Mouse (Mus musculus) left cerebral cortex, postnatal 14 days (tissue): ENCODE measurements at regions not wholly inside any gene's neighbourhood (a gene's known extent, or its start where the extent isn't known, plus 50 kb on each side); places are given as distances from the start of the nearest gene placed in this dataset.
"Not testable (repeated sequence)": the region's sequence is repeated elsewhere in the genome, so short reads cannot be mapped to it uniquely, and the experiment has no call there.

ENCODE experiments used
- DNase-seq, 2 experiments: peaks; one replicate each; pipeline ENCODE4 v3.0.0; 2021 to 2022; ENCODE audit warnings: low spot score in 2 of 2, mixed read lengths in 1 of 2
- intact Hi-C: fragments of 180-260 bp; cut with DNase I; formaldehyde crosslinking; loops from one replicate; pipeline ENCODE4 v1.15.1; 2025

DNA sequence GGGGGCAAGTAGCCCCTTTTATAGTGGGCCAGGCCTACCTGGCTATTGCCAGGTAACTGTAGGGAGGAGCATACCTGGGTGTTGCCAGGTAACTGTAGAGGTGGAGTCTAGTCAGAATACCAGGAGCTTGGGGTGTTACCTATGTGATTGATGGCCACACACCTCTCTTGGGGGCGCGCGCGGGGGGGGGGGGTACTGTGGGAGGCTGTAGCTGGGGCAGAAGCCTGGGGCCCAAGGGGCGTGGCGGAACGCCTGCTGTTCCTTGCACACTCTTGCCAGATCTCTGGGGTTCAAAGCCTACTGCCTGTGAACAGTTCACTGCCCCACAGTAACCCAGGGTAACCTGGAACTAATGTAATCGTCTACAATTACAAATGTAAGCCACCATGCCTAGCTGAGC lies 96.6 kb downstream of the H2al2a start:
- intact Hi-C loops = no loop called here
- no peak for DNase-seq

DNA sequence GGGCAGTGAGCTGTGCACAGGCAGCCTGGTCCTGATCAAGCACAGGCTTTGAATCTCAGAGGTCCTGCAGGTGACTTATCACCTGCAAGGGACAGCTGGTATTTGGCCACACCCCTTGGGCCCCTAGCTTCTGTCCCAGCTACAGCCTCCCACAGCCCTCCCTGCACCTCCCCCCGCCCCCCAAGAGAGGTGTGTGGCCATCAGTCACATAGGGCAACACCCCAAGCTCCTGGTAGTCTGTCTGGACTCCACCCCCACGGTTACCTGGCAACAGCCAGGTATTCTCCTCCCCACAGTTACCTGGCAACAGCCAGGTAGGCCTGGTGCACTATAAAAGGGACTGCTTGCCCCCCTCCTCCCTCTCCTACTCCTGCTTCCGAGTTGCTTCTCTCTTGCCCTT lies 98.0 kb downstream of the H2al2a start:
- intact Hi-C loops = no loop called here
- DNase-seq = no peak

DNA sequence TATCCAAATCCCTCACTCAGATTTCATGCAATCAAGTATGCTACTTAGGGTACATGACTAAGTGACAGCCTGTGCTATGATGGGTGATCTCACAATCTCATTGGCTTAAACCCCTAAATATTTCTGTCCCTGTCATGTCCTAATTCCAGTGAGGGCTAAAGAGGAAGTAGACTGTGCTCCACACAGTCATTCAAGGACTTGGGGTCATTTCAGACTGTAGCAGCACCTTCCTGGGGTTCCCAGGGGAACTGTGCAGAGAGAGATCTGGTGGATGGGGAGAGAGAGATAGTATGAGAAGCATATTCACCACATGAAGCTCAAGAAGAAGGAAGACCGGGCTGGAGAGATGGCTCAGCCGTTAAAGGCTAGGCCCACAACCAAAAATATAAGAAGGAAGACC lies 100.7 kb downstream of the H2al2a start:
- intact Hi-C loops = no loop called here
- DNase-seq = no peak

DNA sequence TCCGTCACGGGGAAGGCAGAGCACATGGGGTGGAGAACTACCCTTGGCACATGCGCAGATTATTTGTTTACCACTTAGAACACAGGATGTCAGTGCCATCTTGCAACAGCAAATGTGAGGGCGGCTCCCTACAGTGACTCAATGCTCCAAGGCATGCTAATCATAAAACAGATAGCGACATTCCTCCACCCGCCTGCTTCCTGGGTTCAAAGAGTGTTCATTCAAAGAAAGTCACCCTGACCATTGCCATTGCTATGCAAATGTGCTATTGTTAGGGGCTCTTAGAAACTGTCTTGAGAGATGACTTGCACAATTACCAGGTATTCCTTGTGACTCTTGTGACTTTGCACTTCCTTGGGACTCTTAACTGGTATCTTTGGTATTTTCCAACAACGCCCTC lies 104.1 kb downstream of the H2al2a start:
- DNase-seq, intact Hi-C loops: not testable (repeated sequence)

DNA sequence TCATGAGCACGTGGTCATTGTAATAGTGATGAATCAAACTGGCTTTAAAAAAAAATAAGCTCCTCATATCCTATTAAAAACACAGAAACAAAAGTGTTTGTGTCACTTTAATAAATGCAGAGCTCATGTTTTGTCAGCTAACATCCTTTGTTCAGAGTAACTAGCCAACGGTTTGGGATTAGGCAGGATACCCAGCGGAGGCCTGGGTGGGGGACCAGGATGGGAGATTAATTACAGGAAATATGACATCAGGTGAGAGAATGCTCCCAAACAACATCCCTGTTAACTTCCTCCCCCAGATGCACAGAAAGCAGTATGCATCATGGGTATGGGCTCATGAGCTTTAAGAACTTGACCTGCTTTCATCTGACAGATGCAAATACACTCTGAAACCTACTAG lies 109.1 kb downstream of the H2al2a start:
- intact Hi-C loops = no loop called here
- no peak for DNase-seq

DNA sequence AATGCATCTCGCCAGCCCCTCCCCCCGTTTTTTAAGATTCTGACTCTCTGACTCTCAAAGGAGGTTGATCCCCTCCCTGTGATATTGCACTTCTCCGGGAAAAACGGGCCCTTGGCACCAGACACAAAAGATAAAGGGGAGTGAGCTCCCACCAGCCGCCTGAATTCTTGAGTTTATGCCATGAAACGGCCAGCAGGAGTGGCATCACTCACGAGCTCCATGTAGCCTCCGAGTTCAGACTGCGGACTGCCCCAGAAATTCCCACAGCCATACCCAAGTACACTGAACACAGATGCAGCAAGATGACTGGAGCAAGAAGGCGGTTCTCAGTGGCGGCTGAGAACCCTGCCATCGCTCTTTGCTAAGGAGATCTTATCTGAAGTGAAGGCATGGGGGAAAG lies 114.4 kb downstream of the H2al2a start:
- intact Hi-C loops = no loop called here

DNA sequence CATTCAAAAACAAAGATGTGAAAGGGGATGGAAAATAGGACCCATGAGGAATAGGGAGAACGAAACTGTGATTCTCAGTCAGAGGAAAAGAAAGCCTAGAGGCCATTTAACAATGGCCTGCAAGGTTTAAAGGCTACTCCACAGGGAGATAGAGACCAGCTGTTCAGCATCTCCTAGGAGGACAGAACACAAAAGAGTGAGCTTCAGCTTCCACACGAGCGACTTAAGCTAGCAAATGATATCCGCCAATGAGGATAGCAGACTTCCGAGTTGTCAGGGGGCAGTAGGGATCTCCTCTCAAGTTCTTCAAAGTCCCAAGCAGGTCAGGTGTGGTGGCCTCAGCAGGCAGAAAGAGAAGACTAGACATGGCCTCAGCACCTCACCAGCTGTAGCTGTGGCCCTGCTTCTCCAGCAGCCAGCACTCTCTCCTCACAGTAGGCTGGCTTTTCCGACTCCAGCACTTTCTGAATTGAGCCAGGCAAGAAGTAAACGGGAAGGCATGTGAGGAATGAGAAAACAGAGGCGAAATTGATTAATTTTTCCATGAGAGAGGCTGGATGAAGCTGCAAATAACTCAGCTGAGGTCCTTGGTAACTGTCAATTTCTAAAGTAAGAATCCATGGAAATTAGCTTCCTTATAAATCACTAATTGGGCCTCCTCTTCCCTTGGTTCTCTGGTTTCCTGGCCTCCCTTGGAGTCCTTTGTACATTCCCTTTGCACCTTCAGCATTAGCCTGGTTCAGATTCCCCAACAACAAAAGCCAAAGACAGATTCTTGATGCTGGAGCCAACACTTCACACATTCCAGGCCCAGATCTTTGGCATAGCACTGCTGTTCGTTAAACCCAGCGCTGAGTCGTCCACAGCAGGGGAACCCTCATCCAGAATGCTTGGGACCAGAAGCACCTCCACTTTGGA lies 115.7 kb downstream of the H2al2a start:
- intact Hi-C loops = no loop called here
- no peak for DNase-seq

More for the DNA sequence above, 114.4 kb downstream of the H2al2a start:
- no peak for DNase-seq

DNA sequence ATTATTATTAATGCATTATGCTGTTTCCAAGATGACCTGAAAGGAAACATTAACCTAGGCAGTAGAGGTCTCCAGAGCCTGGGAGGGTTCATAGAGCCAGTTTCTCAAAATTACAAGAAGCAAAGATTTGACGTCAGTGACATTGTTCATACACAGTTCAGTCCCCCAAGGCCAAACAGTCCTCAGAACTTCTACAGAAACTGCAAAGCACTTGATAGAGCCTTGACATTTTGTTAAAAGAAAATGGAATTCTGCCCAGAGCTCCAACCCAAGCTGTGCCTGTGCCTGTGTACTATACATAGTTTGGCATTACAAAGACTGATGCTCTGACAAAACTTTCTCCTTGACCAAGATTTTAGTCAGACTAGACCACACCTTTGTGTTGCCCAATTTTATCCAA lies 118.9 kb downstream of the H2al2a start:
- no peak for DNase-seq
- intact Hi-C loops = no loop called here

DNA sequence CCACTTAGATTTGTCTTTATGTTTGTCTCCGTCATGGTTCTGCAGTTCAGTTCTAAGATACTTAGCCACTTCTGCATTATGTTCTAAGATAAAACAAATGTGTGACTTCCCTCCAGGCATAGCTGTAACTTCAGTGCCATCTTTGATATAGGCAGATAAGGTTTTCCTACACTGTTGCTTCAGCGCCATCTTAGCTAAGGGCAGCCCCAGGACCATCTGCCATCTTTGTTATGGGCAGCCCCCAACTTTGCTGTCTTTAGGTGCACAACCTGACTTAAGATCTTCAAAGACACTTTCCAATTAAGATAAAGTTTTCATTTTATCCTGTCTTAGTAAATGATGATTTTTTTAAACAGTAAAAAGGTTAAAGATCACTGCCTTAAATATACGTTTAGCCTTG lies 119.8 kb downstream of the H2al2a start:
- intact Hi-C loops = no loop called here
- DNase-seq = no peak

DNA sequence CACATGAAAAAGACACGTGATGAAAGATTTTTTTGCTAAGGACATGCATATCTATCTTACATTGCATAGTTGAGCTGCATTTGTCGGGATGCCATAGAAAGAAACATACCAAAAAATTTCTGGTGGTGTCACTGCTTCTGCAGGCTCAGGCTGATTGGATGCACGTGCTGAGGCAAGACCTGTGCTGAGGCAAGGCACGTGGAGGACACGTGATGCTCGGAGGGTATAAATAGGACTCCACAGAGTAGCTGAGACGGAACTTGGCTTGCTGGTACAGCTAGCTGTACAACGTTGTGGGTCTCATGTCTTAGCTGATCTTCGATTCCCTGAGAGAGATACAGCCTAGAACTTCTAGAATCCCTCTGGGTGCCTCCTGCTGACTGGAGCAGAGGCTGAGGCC lies 120.6 kb downstream of the H2al2a start:
- peak in 1 of 2 experiments; percentile 13 for DNase-seq
- intact Hi-C loops = no loop called here

DNA sequence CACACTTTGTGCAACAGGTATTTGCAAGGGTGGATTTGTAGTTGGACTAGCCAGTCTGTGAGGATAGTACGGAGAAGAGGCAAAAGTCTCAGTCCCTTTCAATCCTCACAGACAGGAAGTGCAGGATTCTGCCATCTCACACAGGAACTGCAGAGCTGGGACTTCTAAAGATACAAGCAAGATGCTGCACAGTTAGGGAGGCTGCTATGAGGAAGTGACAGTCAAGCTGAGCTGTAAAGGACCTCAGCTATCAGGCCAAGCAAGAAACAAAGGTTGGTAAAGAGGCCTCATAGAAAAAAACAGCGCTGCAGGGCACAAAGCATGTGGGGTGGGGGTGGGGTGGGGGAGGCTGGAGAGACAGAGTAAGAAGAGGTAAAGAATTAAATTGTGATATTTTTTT lies 126.2 kb downstream of the H2al2a start:
- intact Hi-C loops = no loop called here
- DNase-seq = no peak

DNA sequence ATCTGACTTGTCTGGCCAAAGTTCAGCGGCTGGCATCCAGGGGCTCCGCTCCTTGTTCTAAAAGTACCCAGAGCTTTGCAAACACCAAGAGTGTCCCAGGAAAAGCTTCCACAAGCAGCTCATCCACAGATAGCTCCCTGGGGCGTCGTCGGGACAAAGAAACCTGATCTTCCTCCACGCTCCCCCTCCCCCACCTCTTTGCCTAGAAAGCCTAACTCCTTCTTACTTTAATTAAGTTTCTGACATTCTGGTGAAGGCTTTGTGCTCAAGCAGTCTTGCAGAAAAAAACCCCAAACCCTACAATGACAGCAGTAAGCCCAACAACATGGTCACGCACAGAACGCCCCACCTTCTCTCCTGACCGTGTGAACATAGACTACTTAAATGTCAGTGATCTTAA lies 128.6 kb downstream of the H2al2a start:
- no peak for DNase-seq
- intact Hi-C loops = no loop called here

DNA sequence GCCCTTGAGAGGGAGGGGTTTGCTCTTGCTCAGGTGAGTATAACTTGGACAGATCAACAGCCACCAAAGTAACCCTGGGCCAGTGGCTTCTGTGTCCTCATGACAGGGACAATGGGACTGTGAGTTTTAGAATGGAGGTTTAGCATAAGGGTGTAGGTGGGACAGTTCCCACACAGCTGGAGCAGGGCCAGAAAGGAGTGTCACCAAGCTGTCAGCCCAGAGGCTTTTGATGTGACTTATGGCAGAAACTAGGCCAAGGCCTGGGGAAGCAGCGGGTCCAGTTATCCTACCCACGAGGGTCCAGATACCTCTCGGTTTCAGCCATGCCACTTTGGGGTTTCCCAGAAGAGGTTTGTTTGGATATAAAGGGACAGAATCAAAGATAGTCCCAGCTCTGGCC lies 129.4 kb downstream of the H2al2a start:
- intact Hi-C loops = no loop called here
- no peak for DNase-seq

DNA sequence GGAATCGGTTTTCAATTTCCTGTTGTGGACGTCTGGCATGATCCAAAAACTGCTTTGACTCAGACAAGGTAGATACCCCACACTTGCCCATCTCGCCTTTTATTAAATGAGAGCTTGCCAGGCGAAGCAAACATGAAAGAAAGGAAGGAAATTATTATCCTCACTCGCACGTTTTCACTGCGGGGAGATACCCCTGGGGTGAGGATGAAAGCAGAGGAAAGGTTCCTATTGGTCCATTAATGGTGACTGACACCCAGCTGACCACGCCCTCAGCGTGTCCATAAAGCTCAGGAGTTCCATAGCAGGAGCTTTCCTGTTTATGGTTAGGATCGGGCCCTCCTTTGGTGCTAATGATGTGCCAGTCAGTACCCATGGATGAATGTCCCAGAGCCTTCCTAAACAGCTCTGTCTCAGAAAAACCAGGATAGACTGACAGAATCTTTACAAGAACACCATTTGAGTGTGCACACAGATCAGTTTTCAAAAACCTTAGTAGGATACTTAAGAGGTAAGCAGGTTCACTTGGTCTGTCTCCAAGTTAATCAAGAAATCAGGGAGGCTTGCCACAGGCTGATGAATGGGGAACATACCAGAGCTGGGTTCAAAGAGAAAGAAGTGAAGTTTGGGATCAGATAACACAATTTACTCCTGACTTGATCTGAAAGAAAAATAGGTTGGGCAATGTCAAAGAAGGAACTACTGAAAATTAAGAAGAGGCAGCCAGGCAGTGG lies 130.7 kb upstream of the Nebl start:
- no peak for DNase-seq
- intact Hi-C loops = no loop called here

DNA sequence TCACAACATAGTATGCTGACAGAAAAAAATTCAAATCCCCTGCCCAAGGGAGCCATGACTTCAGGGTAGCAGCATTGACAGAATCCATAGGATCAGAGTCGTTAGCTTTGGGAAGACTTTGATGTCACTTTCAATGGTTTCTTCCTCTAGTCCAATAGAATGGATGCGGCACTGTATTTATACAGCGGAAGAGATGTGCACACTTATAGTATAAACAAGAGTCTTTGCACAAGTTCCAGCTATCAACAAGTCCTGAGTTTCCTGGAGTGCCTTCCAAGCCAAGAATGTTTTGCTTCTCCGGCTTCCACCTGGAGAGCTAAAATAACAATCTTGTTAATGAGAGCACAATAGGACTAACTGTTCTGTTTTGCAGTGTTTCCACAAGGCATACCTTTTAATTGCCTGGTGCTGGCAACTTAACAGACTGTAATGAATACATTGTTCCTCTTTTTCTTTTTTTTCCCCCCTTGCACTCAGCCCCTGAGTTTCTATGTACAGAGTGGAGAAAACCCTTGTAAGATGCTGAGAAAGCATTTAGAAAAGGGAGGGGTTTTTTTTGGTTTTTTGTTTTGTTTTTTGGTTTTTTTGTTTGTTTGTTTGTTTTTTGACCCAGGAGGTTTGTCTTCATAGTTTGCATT lies 129.8 kb upstream of the Nebl start:
- no peak for DNase-seq
- intact Hi-C loops = no loop called here

DNA sequence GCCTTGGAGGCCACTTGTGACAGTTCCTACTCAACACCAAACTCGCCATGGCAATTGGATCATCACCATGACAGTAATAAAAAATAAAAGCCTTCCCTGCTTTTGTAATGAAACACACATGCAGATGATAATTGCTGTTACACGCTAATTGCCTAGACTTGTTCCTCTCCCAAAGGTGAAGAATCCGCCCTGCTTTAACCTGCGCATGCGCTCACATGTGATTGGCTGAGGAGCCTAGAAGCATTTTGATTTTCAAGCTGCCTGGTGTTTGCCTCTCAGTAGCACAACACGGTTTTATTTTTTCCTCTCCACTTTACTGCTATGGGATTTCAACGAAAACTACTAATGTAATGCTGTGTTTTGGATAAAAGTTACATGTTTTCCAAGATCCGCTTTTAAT lies 128.0 kb upstream of the Nebl start:
- no peak for DNase-seq
- intact Hi-C loops = loop anchor here (10.0 kb wide), 1 partner anchor 166 kb away; no protein-coding TSS in a partner anchor

DNA sequence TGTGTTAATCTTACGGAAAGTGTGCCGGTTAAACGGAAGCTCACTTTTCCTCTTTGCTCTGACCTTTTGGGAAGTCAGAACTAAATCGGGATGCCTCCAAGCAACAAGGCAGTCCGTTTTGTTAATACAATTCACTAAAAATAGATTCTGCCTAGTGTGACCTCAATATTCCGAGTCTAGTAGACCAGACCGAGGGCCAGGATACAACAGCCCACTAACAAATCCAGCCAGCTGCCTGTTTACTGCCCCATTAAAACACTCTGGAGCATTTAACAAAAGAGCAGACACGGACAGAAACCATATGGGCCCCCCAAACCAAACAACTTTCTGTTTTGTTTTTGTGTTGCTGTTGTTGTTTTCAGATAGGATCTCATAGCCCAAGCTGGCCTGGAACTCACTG lies 127.1 kb upstream of the Nebl start:
- intact Hi-C loops = loop anchor here (10.0 kb wide), 1 partner anchor 166 kb away; no protein-coding TSS in a partner anchor
- no peak for DNase-seq

DNA sequence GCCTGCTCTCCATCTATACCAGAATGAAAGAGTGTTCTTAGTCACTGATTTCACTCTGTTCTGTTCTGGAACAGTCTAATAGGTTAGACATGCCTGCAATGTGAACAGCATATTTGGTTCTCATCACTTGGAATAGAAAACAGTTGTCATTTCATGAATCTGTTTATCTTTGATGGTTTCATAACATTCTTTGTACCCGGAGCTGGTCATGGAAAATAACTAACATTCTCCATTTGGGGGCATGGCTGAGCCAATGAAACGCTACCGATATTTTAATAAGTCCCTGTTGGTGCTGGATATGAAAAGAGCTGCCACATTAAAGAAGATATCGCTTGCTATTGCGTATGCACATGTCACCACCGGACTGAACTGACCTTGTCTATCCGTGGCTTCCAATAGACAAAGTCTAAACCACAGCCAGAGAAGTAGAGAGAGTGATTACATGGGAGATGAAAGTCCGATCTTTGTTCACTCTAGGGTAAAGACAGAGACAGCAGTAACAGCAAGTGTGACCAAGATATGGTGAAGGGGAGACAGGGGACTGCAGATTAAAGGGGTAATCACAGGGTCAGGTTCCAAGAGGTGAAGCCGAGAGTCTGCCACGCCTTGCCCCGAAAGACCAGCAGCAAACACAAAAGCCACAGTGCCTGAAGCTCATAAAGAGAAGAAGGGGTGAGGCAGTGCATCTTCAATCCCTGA lies 124.5 kb upstream of the Nebl start:
- intact Hi-C loops = loop anchor here (10.0 kb wide), 1 partner anchor 169 kb away; no protein-coding TSS in a partner anchor
- DNase-seq = no peak

DNA sequence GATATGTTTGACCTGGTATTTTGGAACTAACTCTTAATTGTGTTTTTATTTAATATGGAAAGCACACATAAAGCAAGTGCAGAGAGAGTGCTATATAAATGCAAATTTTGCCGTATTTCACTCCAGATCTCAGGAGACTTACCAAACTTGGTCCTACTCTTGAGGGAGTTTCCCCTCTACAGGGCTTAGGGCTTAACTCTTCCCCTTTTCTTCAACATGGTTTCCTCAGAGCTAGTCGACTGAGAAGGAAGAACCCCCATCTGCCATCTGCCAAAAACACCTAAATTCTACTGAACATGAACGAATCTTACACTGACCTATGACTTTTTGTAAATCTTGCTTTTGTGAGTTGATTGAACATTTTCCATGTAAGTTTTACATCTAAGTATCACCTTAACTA lies 122.8 kb upstream of the Nebl start:
- intact Hi-C loops = loop anchor here (10.0 kb wide), 1 partner anchor 171 kb away; no protein-coding TSS in a partner anchor

More for the DNA sequence above, 122.8 kb upstream of the Nebl start:
- DNase-seq = no peak
